Mouse (Mus musculus) large intestine, adult 2 months (tissue): ENCODE data around the gene Rhox4g. TPM values are rescaled to one million over a fixed set of nuclear protein-coding genes. Genes with fewer than 3 reads are reported as not detected.
"Not testable (repeated sequence)": the region's sequence is repeated elsewhere in the genome, so short reads cannot be mapped to it uniquely, and the experiment has no call there.

Experiments used
- DNase-seq: peaks from one replicate; pipeline ENCODE4 v3.0.0-alpha.2; 2012; ENCODE audit warnings: low read depth, low spot score
- WGBS: fragments of 180-500 bp; shearing (Covaris S2); methylation state at CpG from one replicate; pipeline ENCODE4 v1.1.7; 2018; 5-methylcytosine and 5-hydroxymethylcytosine counted together
- polyA plus RNA-seq: library from polyadenylated mRNA; depleted of rRNA; stranded (reverse); fragments of >200 nt; gene quantifications from 2 replicates; pipeline ENCODE4 v1.2.3, GENCODE M21; 2012; rRNA removed

Gene Rhox4g
- polyA plus RNA-seq, result not detected in 2 replicates

- DNase-seq, result not testable (repeated sequence)
- WGBS, result 92% methylated on average over 19 of the region's 20 CpGs
Observed at GRCm38 (mm10) chrX:37651227-37651626, at the start of gene Rhox4g. Gene Rhox4g (minus strand): TSS chrX:37651327.

- WGBS, result 73% methylated on average over 2 of the region's 2 CpGs
- no peak for DNase-seq
Observed at GRCm38 (mm10) chrX:37692261-37692660, 41.1 kb upstream of the Rhox4g start.

- 90% methylated on average over 24 of the region's 24 CpGs for WGBS
- no peak for DNase-seq
Observed at GRCm38 (mm10) chrX:37683031-37683715, 32.0 kb upstream of the Rhox4g start.

- DNase-seq, result not testable (repeated sequence)
- WGBS, result 87% methylated on average over 8 of the region's 8 CpGs
Observed at GRCm38 (mm10) chrX:37673177-37673576, 22.1 kb upstream of the Rhox4g start, which contains the start of gene Rhox2h. Gene Rhox2h (minus strand): TSS chrX:37673277.

GRCm38 (mm10) chrX:37668664-37669063, 17.5 kb upstream of the Rhox4g start, which contains the start of gene Rhox3h:
Gene Rhox3h (minus strand): TSS chrX:37668764.
- not testable (repeated sequence) for DNase-seq

GRCm38 (mm10) chrX:37643370-37643769, 7.8 kb downstream of the Rhox4g start, which contains the start of gene Rhox2g:
Gene Rhox2g (minus strand): TSS chrX:37643470.
- 91% methylated on average over 6 of the region's 6 CpGs for WGBS
- not testable (repeated sequence) for DNase-seq

More at GRCm38 (mm10) chrX:37668664-37669063, 17.5 kb upstream of the Rhox4g start, which contains the start of gene Rhox3h:
- WGBS, result 95% methylated on average over 1 of the region's 3 CpGs

- DNase-seq, result not testable (repeated sequence)
- 92% methylated on average over 2 of the region's 2 CpGs for WGBS
Observed at GRCm38 (mm10) chrX:37628512-37628911, 22.6 kb downstream of the Rhox4g start, which contains the start of gene Rhox3g. Gene Rhox3g (minus strand): TSS chrX:37628612.

- DNase-seq, result not testable (repeated sequence)
- 94% methylated on average over 18 of the region's 19 CpGs for WGBS
Observed at GRCm38 (mm10) chrX:37607604-37608003, 43.5 kb downstream of the Rhox4g start, which contains the start of gene Rhox4f. Gene Rhox4f (minus strand): TSS chrX:37607704.

Other genes starting within 250 kb of the Rhox4g start
- gene Rhox2b, start 239.3 kb downstream of the Rhox4g start, polyA plus RNA-seq, result not detected in 2 replicates
- gene Rhox4b, start 218.8 kb downstream of the Rhox4g start, polyA plus RNA-seq, result not detected in 2 replicates
- gene Rhox2c, start 197.6 kb downstream of the Rhox4g start, polyA plus RNA-seq, result not detected in 2 replicates
- not detected in 2 replicates for gene Rhox3c, start 192.7 kb downstream of the Rhox4g start, polyA plus RNA-seq
- gene Rhox4c, start 171.0 kb downstream of the Rhox4g start, polyA plus RNA-seq, result not detected in 2 replicates
- not detected in 2 replicates for gene Rhox2d, start 157.9 kb downstream of the Rhox4g start, polyA plus RNA-seq
- not detected in 2 replicates for gene Rhox4d, start 137.0 kb downstream of the Rhox4g start, polyA plus RNA-seq
- gene Rhox2e, start 120.9 kb downstream of the Rhox4g start, polyA plus RNA-seq, result not detected in 2 replicates
- not detected in 2 replicates for gene Rhox3e, start 109.3 kb downstream of the Rhox4g start, polyA plus RNA-seq
- not detected in 2 replicates for gene Rhox4e, start 93.9 kb downstream of the Rhox4g start, polyA plus RNA-seq
- not detected in 2 replicates for gene Rhox2f, start 79.9 kb downstream of the Rhox4g start, polyA plus RNA-seq
- gene Rhox3f, start 70.3 kb downstream of the Rhox4g start, polyA plus RNA-seq, result not detected in 2 replicates
- not detected in 2 replicates for gene Rhox4f, start 43.6 kb downstream of the Rhox4g start, polyA plus RNA-seq
- not detected in 2 replicates for gene Rhox3g, start 22.7 kb downstream of the Rhox4g start, polyA plus RNA-seq
- not detected in 2 replicates for gene Rhox2g, start 7.9 kb downstream of the Rhox4g start, polyA plus RNA-seq
- gene Rhox3h, start 17.4 kb upstream of the Rhox4g start, polyA plus RNA-seq, result not detected in 2 replicates
- not detected in 2 replicates for gene Rhox2h, start 21.9 kb upstream of the Rhox4g start, polyA plus RNA-seq
- gene Rhox5, start 153.5 kb upstream of the Rhox4g start, polyA plus RNA-seq, result not detected in 2 replicates
- 0.15 TPM in 1 of 2 replicates, not detected in the other for gene Rhox6, start 175.6 kb upstream of the Rhox4g start, polyA plus RNA-seq
- not detected in 2 replicates for gene Rhox7a, start 180.4 kb upstream of the Rhox4g start, polyA plus RNA-seq
- not detected in 2 replicates for gene Rhox8, start 227.6 kb upstream of the Rhox4g start, polyA plus RNA-seq
- not detected in 2 replicates for gene Rhox7b, start 245.9 kb upstream of the Rhox4g start, polyA plus RNA-seq